Mouse (Mus musculus): Measurements from ENCODE around the gene Rgs6. TPM values are rescaled to one million over a fixed set of nuclear protein-coding genes. Genes with fewer than 3 reads are reported as not detected.

Rgs6 gene
- total and polyA plus RNA-seq, 3 experiments: not detected

GRCm38 (mm10) chr12:82973771-82974170 lies 385.7 kb downstream of the Rgs6 start:
- Histone ChIP-seq H3K9me3 (replicated peaks; ENCODE audit: low read length) (no peaks in the 10 kb centered on the region), H3K27me3 (replicated peaks) (no peaks in the 10 kb centered on the region), H3K4me1 (ENCODE audit: control insufficient read depth in 1 of 2, insufficient read depth in 2 of 2) (0 out of 4 replicates have a peak, but pooled peaks cover 0 to 5% of the 10 kb centered on the region in 2 experiments), H3K9ac (ENCODE audit: insufficient read depth, low read depth) (no peak overlapping the region), H3K27ac (ENCODE audit: insufficient read depth, low read depth) (no peak overlapping the region), H3K4me2 (ENCODE audit: insufficient read depth, low read depth, poor library complexity, severe bottlenecking) (no peak overlapping the region), H3K79me2 (replicated peaks; ENCODE audit: control insufficient read depth, extremely low read depth, insufficient read depth, poor library complexity, severe bottlenecking) (no peaks in the 10 kb centered on the region), H3K36me3 (replicated peaks in 1 of 2; ENCODE audit: control insufficient read depth in 1 of 2, insufficient read depth in 1 of 2, low read length in 1 of 2) (no peaks in the 10 kb centered on the region), H3K4me3 (replicated peaks in 1 of 3; ENCODE audit: low read depth in 2 of 3, low read length in 2 of 3, poor library complexity in 1 of 3) (no peak overlapping the region)
- TF ChIP-seq CHD2 (IDR thresholded peaks at IDR 0.05; ENCODE audit: low read length): no peak
- no peak for TF ChIP-seq USF1 (IDR thresholded peaks at IDR 0.05; ENCODE audit: low read depth, low read length)
- no peak for TF ChIP-seq RAD21 (IDR thresholded peaks at IDR 0.05; ENCODE audit: low read depth, low read length)
- TF ChIP-seq ETS1 (conservative IDR thresholded peaks at IDR 0.05; ENCODE audit: low read depth, low read length): no peak
- no peak for TF ChIP-seq ZC3H11A (IDR thresholded peaks at IDR 0.05; ENCODE audit: low read depth, low read length)
- TF ChIP-seq SMC3 (IDR thresholded peaks at IDR 0.05; ENCODE audit: low read depth, low read length): no peak
- no peak for TF ChIP-seq MAZ (IDR thresholded peaks at IDR 0.05; ENCODE audit: low read depth, low read length)
- TF ChIP-seq NRF1 (IDR thresholded peaks at IDR 0.05; ENCODE audit: low read depth, low read length): no peak
- no peak for TF ChIP-seq PAX5 (IDR thresholded peaks at IDR 0.05; ENCODE audit: low read length)
- no peak for TF ChIP-seq ELF1 (IDR thresholded peaks at IDR 0.05; ENCODE audit: low read depth, low read length)
- TF ChIP-seq JUN (IDR thresholded peaks at IDR 0.05; ENCODE audit: insufficient read depth, low read depth, low read length): no peak
- no peak for TF ChIP-seq ZMIZ1 (IDR thresholded peaks at IDR 0.05; ENCODE audit: low read depth, low read length)
- no peak for TF ChIP-seq MYC (IDR thresholded peaks at IDR 0.05; ENCODE audit: low read depth, low read length)
- TF ChIP-seq MAFK (IDR thresholded peaks at IDR 0.05; ENCODE audit: insufficient replicate concordance, low read length): no peak
- TF ChIP-seq ZNF384 (IDR thresholded peaks at IDR 0.05; ENCODE audit: low read depth, low read length): no peak
- dilution Hi-C loops (cut with MboI; ENCODE audit: extremely low pct_ligation_motif_present, extremely low pct_unique_long_range_greater_than_20kb, low sequenced_read_pairs): no loop called here
- in situ Hi-C loops (cut with MboI; ENCODE audit: low pct_ligation_motif_present, low pct_unique_long_range_greater_than_20kb, low sequenced_read_pairs): no loop called here
- no peak for DNase-seq (ENCODE audit: extremely low read depth)

- H3K27me3 ChIP-seq (replicated peaks): no peaks in the 10 kb centered on the region
- no peak overlapping the region for H3K4me3 ChIP-seq (replicated peaks in 1 of 3; ENCODE audit: low read depth in 2 of 3, low read length in 2 of 3, poor library complexity in 1 of 3)
- DNase-seq (ENCODE audit: extremely low read depth): no peak
- H3K79me2 ChIP-seq (replicated peaks; ENCODE audit: control insufficient read depth, extremely low read depth, insufficient read depth, poor library complexity, severe bottlenecking): no peaks in the 10 kb centered on the region
- peaks cover 0 to 4% of the 10 kb centered on the region in 2 experiments; a peak in 2 of 4 replicates for H3K4me1 ChIP-seq (ENCODE audit: control insufficient read depth in 1 of 2, insufficient read depth in 2 of 2)
- no peak overlapping the region for H3K4me2 ChIP-seq (ENCODE audit: insufficient read depth, low read depth, poor library complexity, severe bottlenecking)
- no peaks in the 10 kb centered on the region for H3K9me3 ChIP-seq (replicated peaks; ENCODE audit: low read length)
- in situ Hi-C loops (cut with MboI; ENCODE audit: low pct_ligation_motif_present, low pct_unique_long_range_greater_than_20kb, low sequenced_read_pairs) (no loop called here), dilution Hi-C loops (cut with MboI; ENCODE audit: extremely low pct_ligation_motif_present, extremely low pct_unique_long_range_greater_than_20kb, low sequenced_read_pairs) (no loop called here)
- H3K27ac ChIP-seq (ENCODE audit: insufficient read depth, low read depth): no peak overlapping the region
- TF ChIP-seq SMC3 (IDR thresholded peaks at IDR 0.05; ENCODE audit: low read depth, low read length) (no peak), ZC3H11A (IDR thresholded peaks at IDR 0.05; ENCODE audit: low read depth, low read length) (no peak), NELFE (IDR thresholded peaks at IDR 0.05; ENCODE audit: low read depth, low read length) (no peak), USF2 (conservative IDR thresholded peaks at IDR 0.05; ENCODE audit: low read depth, low read length) (no peak), TCF12 (IDR thresholded peaks at IDR 0.05; ENCODE audit: low read depth, low read length) (no peak), ZKSCAN1 (IDR thresholded peaks at IDR 0.05; ENCODE audit: borderline replicate concordance, low read depth, low read length) (no peak), CHD2 (IDR thresholded peaks at IDR 0.05; ENCODE audit: low read length) (no peak), USF1 (IDR thresholded peaks at IDR 0.05; ENCODE audit: low read depth, low read length) (no peak), EP300 (IDR thresholded peaks at IDR 0.05; ENCODE audit: low read length) (no peak), JUND (conservative IDR thresholded peaks at IDR 0.05; ENCODE audit: low read depth, low read length) (no peak), POLR2AphosphoS2 (IDR thresholded peaks at IDR 0.05; ENCODE audit: low read depth, low read length) (no peak)
- no peaks in the 10 kb centered on the region for H3K36me3 ChIP-seq (replicated peaks in 1 of 2; ENCODE audit: control insufficient read depth in 1 of 2, insufficient read depth in 1 of 2, low read length in 1 of 2)
- H3K9ac ChIP-seq (ENCODE audit: insufficient read depth, low read depth): no peak overlapping the region
These were observed 390.2 kb downstream of the Rgs6 start for GRCm38 (mm10) chr12:82978275-82978674.
